ENCODE assay signal across 8 mouse cellular contexts in genomic region chr10:80103032-80103431, GRCm38 (mm10). TPM values are rescaled to one million over a fixed set of nuclear protein-coding genes. Genes with fewer than 3 reads are reported as not detected.
DNase-seq lines count a peak whose midpoint lies in the region; ATAC-seq and TF ChIP-seq lines count a peak whose summit lies in the region.

No protein-coding gene starts in this region.

- H3K27ac ChIP-seq in lung, postnatal 0 days (ENCODE audit: low read length), result peak overlapping the region; percentile 85; the same call in 1 of the 2 replicates
- H3K27ac ChIP-seq in stomach, embryonic 14.5 days (ENCODE audit: low read length), result 0 out of 2 replicates have a peak overlapping the region, but pooled peaks have one; percentile 18

- H3K4me3 ChIP-seq in lung, postnatal 0 days (ENCODE audit: low read depth, low read length), result no peak overlapping the region
- H3K4me3 ChIP-seq in erythroblast, embryonic 14.5 days (replicated peaks), result peak overlapping the region; percentile 91
- H3K4me3 ChIP-seq in stomach, embryonic 14.5 days (ENCODE audit: low read depth, low read length), result no peak overlapping the region

- ATAC-seq in lung, postnatal 0 days, result no peak
- no peak for ATAC-seq in stomach, embryonic 14.5 days (ENCODE audit: insufficient number of reproducible peaks, insufficient read depth, low FRiP score, low read depth)

- no peak for TF ChIP-seq EP300 in lung, postnatal 0 days (IDR thresholded peaks at IDR 0.05)

- peak overlapping the region; percentile 96; the same call in 1 of the 2 replicates for H3K9ac ChIP-seq in lung, postnatal 0 days (replicated peaks; ENCODE audit: low read depth)
- H3K9ac ChIP-seq in stomach, embryonic 14.5 days (replicated peaks; ENCODE audit: low read depth, low read length), result no peak overlapping the region

- DNase-seq in lung, postnatal 0 days (ENCODE audit: low spot score), result no peak
- DNase-seq in lung, adult 18-20 months, result no peak
- DNase-seq in liver, result peak; percentile 47
- no peak for DNase-seq in thymus, postnatal 10 days (ENCODE audit: low spot score in 2 of 2)
- no peak for DNase-seq in adipocyte (ENCODE audit: low spot score)
- DNase-seq in urinary bladder, postnatal 4 days (ENCODE audit: low spot score in 2 of 2), result no peak

- H3K9me3 ChIP-seq in lung, postnatal 0 days (ENCODE audit: low read length), result no peaks in the 10 kb centered on the region
- H3K9me3 ChIP-seq in erythroblast, embryonic 14.5 days (ENCODE audit: control insufficient read depth, low read length), result no peaks in the 10 kb centered on the region
- no peaks in the 10 kb centered on the region for H3K9me3 ChIP-seq in stomach, embryonic 14.5 days (ENCODE audit: control insufficient read depth, low read depth, low read length)

- 79% methylated on average over 2 of the region's 2 CpGs for WGBS in lung, postnatal 0 days
- 84% methylated on average over 2 of the region's 2 CpGs for WGBS in stomach, embryonic 14.5 days

- TF ChIP-seq CTCF in lung, postnatal 0 days (IDR thresholded peaks at IDR 0.05), result no peak

- H3K4me2 ChIP-seq in lung, postnatal 0 days (replicated peaks; ENCODE audit: low read depth, low read length), result no peak overlapping the region; the same call in 1 of the 2 replicates
- H3K4me2 ChIP-seq in stomach, embryonic 14.5 days (replicated peaks; ENCODE audit: low read depth, low read length), result peak overlapping the region; percentile 91

- H3K27me3 ChIP-seq in lung, postnatal 0 days (replicated peaks; ENCODE audit: insufficient read depth, low read length), result no peaks in the 10 kb centered on the region
- H3K27me3 ChIP-seq in erythroblast, embryonic 14.5 days (ENCODE audit: control insufficient read depth), result no peaks in the 10 kb centered on the region
- H3K27me3 ChIP-seq in stomach, embryonic 14.5 days (ENCODE audit: control insufficient read depth, insufficient read depth, low read length), result no peaks in the 10 kb centered on the region

- H3K4me1 ChIP-seq in lung, postnatal 0 days (ENCODE audit: insufficient read depth, low read depth, low read length), result peaks cover 21% of the 10 kb centered on the region; the same call in 1 of the 2 replicates
- peaks cover 79% of the 10 kb centered on the region for H3K4me1 ChIP-seq in erythroblast, embryonic 14.5 days (ENCODE audit: control insufficient read depth)
- peaks cover 11% of the 10 kb centered on the region; the same call in 1 of the 2 replicates for H3K4me1 ChIP-seq in stomach, embryonic 14.5 days (ENCODE audit: control insufficient read depth, insufficient read depth, low read length)

- H3K36me3 ChIP-seq in lung, postnatal 0 days (ENCODE audit: insufficient read depth, low read length), result no peaks in the 10 kb centered on the region
- H3K36me3 ChIP-seq in erythroblast, embryonic 14.5 days (ENCODE audit: control insufficient read depth), result peaks cover 29% of the 10 kb centered on the region
- H3K36me3 ChIP-seq in stomach, embryonic 14.5 days (ENCODE audit: control insufficient read depth, insufficient read depth, low read length), result no peaks in the 10 kb centered on the region

RNA-seq across cellular contexts. Expression of gene Sbno2, which starts 2.3 kb away (rescaled TPM):
- 17.5 and 26.4 TPM in 2 replicates for polyA plus RNA-seq in lung, postnatal 0 days (2015; fragmentation: Nextera tagmentation; extraction: Ambion mirVana)
- polyA plus RNA-seq in erythroblast, embryonic 14.5 days (2012), result 3.4 and 3.9 TPM in 2 replicates
- 13.2 and 15.7 TPM in 2 replicates for polyA plus RNA-seq in stomach, embryonic 14.5 days (2014; fragmentation: Nextera tagmentation; extraction: Ambion mirVana)

RNA-seq across cellular contexts. Expression of gene Stk11, which starts 12.6 kb away (rescaled TPM):
- polyA plus RNA-seq in lung, postnatal 0 days (2015; fragmentation: Nextera tagmentation; extraction: Ambion mirVana), result 19.0 and 19.8 TPM in 2 replicates
- 69.2 and 71.6 TPM in 2 replicates for polyA plus RNA-seq in erythroblast, embryonic 14.5 days (2012)
- polyA plus RNA-seq in stomach, embryonic 14.5 days (2014; fragmentation: Nextera tagmentation; extraction: Ambion mirVana), result 25.2 and 25.9 TPM in 2 replicates

RNA-seq across cellular contexts. Expression of gene Atp5d, which starts 35.4 kb away (rescaled TPM):
- 463 and 491 TPM in 2 replicates for polyA plus RNA-seq in lung, postnatal 0 days (2015; fragmentation: Nextera tagmentation; extraction: Ambion mirVana)
- 139 and 144 TPM in 2 replicates for polyA plus RNA-seq in erythroblast, embryonic 14.5 days (2012)
- polyA plus RNA-seq in stomach, embryonic 14.5 days (2014; fragmentation: Nextera tagmentation; extraction: Ambion mirVana), result 481 and 531 TPM in 2 replicates

RNA-seq across cellular contexts. Expression of gene Cbarp, which starts 37.6 kb away (rescaled TPM):
- polyA plus RNA-seq in lung, postnatal 0 days (2015; fragmentation: Nextera tagmentation; extraction: Ambion mirVana), result 5.1 and 5.5 TPM in 2 replicates
- polyA plus RNA-seq in erythroblast, embryonic 14.5 days (2012), result 0.15 and 0.52 TPM in 2 replicates
- polyA plus RNA-seq in stomach, embryonic 14.5 days (2014; fragmentation: Nextera tagmentation; extraction: Ambion mirVana), result 7.5 and 10.1 TPM in 2 replicates

RNA-seq across cellular contexts. Expression of gene Midn, which starts 45.0 kb away (rescaled TPM):
- polyA plus RNA-seq in lung, postnatal 0 days (2015; fragmentation: Nextera tagmentation; extraction: Ambion mirVana), result 13.2 and 14.2 TPM in 2 replicates
- polyA plus RNA-seq in erythroblast, embryonic 14.5 days (2012), result 7.0 and 9.3 TPM in 2 replicates
- 29.3 and 32.1 TPM in 2 replicates for polyA plus RNA-seq in stomach, embryonic 14.5 days (2014; fragmentation: Nextera tagmentation; extraction: Ambion mirVana)
